Mouse (Mus musculus) left cerebral cortex, postnatal 36 days (tissue): ENCODE measurements around the gene Rplp2. TPM values are rescaled to one million over a fixed set of nuclear protein-coding genes. Genes with fewer than 3 reads are reported as not detected.
A peak's percentile ranks its signal among the peaks of the same experiment; 100 is the strongest.

ENCODE experiments used
- DNase-seq, 2 experiments: peaks; one replicate each; pipeline ENCODE4 v3.0.0; 2021 to 2022; ENCODE audit warnings: low spot score in 2 of 2, mixed read lengths in 1 of 2
- intact Hi-C: fragments of 180-260 bp; cut with DNase I; formaldehyde crosslinking; loops from one replicate; pipeline ENCODE4 v1.15.1; 2025
- total RNA-seq, 2 experiments: library from RNA; stranded (reverse); gene quantifications; 2 replicates each; pipeline ENCODE4 v1.2.3; 2021

The Rplp2 gene
- total RNA-seq, 2 experiments from 2014 or later, result 493 to 570 TPM

GRCm38 (mm10) chr7:141429840-141430584 lies 17.2 kb upstream of the Rplp2 start:
- intact Hi-C loops, result no loop called here
- DNase-seq, result peak in 1 of 2 experiments; percentile 13

GRCm38 (mm10) chr7:141430585-141431240 lies 16.5 kb upstream of the Rplp2 start:
- intact Hi-C loops, result no loop called here
- no peak for DNase-seq

- intact Hi-C loops, result no loop called here
- no peak for DNase-seq
Measured at GRCm38 (mm10) chr7:141431434-141432185, 15.6 kb upstream of the Rplp2 start.

GRCm38 (mm10) chr7:141432186-141432611 lies 15.0 kb upstream of the Rplp2 start:
- intact Hi-C loops, result no loop called here
- peak in 1 of 2 experiments; percentile 9 for DNase-seq

GRCm38 (mm10) chr7:141432741-141433516 lies 14.2 kb upstream of the Rplp2 start:
- intact Hi-C loops, result no loop called here
- peak in 1 of 2 experiments; percentile 18 for DNase-seq

- no peak for DNase-seq
- intact Hi-C loops, result no loop called here
Measured at GRCm38 (mm10) chr7:141433517-141434400, 13.4 kb upstream of the Rplp2 start.

- DNase-seq, result peak; percentile 65 to 78
- intact Hi-C loops, result no loop called here
Measured at GRCm38 (mm10) chr7:141434464-141434863, 12.7 kb upstream of the Rplp2 start.

- intact Hi-C loops, result no loop called here
- DNase-seq, result peak; percentile 55 to 59
Measured at GRCm38 (mm10) chr7:141435129-141435855, 11.9 kb upstream of the Rplp2 start.

GRCm38 (mm10) chr7:141435856-141436522 lies 11.2 kb upstream of the Rplp2 start:
- peak in 1 of 2 experiments; percentile 7 for DNase-seq
- intact Hi-C loops, result no loop called here

- intact Hi-C loops, result no loop called here
Measured at GRCm38 (mm10) chr7:141436523-141436892, 10.7 kb upstream of the Rplp2 start.

GRCm38 (mm10) chr7:141437178-141438120 lies 9.7 kb upstream of the Rplp2 start, which contains the start of gene Slc25a22:
Slc25a22 (minus strand) TSS chr7:141437892.
- intact Hi-C loops, result no loop called here
- peak; percentile 88 to 89 for DNase-seq

More at GRCm38 (mm10) chr7:141436523-141436892, 10.7 kb upstream of the Rplp2 start:
- DNase-seq, result no peak

GRCm38 (mm10) chr7:141438201-141438968 lies 8.8 kb upstream of the Rplp2 start:
- no peak for DNase-seq

GRCm38 (mm10) chr7:141439140-141439679 lies 8.0 kb upstream of the Rplp2 start:
- intact Hi-C loops, result no loop called here
- no peak for DNase-seq

More at GRCm38 (mm10) chr7:141438201-141438968, 8.8 kb upstream of the Rplp2 start:
- intact Hi-C loops, result no loop called here

- DNase-seq, result no peak
- intact Hi-C loops, result no loop called here
Measured at GRCm38 (mm10) chr7:141439811-141440210, 7.4 kb upstream of the Rplp2 start.

GRCm38 (mm10) chr7:141440613-141441012 lies 6.6 kb upstream of the Rplp2 start:
- intact Hi-C loops, result no loop called here

More at GRCm38 (mm10) chr7:141440613-141441012, 6.6 kb upstream of the Rplp2 start:
- no peak for DNase-seq
